Mouse (Mus musculus): ENCODE data around the gene Gpr89.

DNA sequence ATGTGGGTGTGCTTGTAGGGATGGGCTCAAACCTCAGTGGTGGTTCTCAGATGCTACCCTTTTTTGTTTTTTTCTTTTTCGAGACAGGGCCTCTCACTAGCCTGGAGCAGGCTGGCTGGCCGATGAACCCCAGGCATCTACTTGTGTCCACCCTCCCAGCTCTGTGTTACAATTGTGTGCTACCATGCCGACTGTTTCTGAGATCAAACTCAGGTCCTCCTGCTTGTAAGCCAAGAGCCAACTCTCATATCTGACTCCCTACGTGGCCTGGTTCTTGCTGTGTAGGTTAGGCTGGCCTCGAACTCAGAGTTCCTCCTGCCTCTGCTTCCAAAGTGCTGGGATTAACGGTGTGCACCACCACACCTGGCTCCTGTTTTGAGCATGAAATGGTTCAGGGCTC lies 60.0 kb downstream of the Gpr89 start:
- no peak for TF ChIP-seq CTCF (IDR thresholded peaks at IDR 0.05; ENCODE audit: borderline replicate concordance, insufficient read depth, low read depth, low read length)
- no peak for TF ChIP-seq POLR2A (IDR thresholded peaks at IDR 0.05; ENCODE audit: borderline replicate concordance, insufficient read depth, low read length)

All from cerebellum, adult 2 months (tissue).